Mouse (Mus musculus) mouse trophoblast stem cell (cell line): ENCODE measurements around the gene Mllt3.

Source experiments
- in situ Hi-C, 2 experiments: fragments of 300-500 bp; cut with MseI, MboI; formaldehyde crosslinking; loops; 2 replicates in 1 of 2; 3 replicates in 1 of 2; pipeline ENCODE4 v1.15.1; 2025

The Mllt3 gene

DNA sequence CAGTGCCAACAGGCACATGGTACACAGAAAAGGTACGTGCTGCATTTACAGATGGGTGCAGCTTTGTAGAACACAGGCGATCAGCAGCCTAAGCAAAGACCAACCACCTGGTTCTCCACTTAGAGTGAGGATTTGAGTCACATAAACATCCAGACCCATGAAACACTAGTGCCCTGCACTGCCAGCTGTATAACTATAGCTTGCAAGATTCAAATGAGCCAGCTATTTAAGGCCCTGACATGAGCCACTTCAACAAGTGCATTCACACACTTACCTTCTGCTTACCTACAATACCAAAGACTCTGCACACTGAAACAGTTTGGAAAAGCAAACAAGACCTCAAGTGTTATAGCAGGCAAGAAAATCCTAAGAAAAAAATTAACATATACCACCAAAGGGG lies 78.0 kb downstream of the Mllt3 start:
- in situ Hi-C loops: no loop called here

- in situ Hi-C loops: no loop called here
Observed at GRCm38 (mm10) chr4:87954421-87955083, 78.6 kb downstream of the Mllt3 start.

DNA sequence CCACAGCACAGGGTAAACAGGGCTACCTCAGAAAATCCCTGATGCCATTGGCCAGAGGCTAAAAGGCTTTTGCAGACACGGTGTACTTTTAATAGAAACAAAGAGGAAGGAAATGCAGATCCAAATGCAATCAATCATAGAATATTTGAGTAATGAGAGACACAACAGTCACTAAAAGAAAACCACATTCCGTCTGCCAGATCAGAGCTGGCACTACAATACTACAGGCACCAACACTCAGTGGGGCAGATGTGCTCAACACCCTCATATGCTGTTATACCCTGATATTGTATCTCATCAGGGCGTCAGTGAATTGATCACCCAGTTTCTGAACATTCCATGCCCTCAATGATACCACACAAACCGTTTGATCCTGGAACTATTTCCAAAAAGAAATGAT lies 79.4 kb downstream of the Mllt3 start:
- in situ Hi-C loops: no loop called here

DNA sequence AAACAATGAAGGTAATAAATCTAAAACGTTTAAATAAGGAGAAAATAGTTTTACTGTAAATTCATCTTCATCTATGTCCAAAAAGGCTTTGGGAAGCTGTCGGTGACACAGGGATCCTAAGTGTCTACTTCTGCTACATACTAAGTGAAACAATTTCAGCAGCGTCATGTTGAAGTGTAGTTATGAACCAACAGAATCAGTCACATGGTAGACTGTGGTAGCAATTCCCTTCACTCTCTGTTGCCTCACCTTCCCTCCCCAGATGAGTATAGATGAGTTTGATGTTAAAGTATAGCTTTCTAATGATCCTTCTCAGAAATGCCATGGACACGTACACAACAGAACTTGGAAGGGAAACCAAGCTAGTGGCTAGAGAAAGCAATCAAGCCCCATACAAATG lies 79.9 kb downstream of the Mllt3 start:
- in situ Hi-C loops: no loop called here

DNA sequence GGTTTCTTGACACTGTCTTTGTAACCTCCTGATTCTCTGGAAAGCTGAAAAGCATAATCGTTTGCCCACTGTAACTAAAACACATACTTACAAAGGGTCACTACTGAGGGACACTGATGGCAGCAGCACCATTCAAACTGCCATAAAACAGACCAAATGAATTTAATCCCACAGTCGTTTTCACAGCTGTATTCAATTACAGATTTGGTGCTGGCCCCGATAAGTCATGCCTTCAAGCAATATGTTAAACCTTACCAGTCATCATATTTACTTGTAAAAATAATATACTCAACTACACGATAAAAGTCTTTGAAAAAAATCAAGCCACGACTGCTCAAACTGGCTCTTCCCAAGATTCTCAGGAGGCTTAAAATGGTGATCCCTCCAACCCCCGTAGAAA lies 83.7 kb downstream of the Mllt3 start:
- in situ Hi-C loops: no loop called here

DNA sequence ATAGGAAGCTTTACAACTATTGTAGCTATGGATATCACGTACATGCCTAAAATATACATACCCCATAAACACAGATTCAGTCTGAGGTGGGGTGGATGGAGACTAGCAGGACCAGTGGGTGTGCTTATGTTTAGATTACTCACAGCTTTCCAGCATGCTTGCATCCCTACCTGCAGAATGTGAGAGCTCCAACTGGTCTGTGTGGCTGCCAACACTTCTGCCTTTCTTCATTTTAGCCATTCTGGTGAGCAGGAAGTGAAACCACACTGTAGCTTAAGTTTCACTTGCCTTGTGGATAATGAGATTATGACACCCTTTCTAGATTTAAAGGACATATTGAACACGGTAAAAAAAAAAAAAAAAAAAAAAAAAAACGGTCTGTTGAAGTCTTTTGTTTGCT lies 88.8 kb downstream of the Mllt3 start:
- in situ Hi-C loops: no loop called here

DNA sequence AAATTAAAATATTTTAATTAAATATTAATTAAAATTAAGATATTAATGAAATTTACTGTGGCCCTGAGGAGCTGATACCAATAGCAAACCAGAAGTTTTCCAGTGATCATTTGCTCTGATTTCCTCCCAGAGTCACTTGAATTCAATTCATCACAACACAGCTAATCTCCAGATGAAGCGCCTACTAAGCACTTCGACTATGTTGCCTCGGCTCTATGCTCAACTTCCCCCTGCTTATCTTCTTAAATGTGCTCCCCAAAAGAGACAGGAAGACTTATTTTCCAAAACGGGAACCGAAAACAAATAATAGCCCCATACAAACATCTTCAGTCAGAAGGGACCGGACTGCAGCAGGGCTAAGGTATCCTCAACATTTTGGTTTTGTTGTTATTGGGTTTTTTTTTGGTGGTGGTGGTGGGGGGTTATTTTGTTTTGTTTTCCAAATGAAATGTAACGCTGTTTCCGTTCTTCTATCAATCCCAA lies 90.2 kb downstream of the Mllt3 start:
- in situ Hi-C loops: no loop called here

GRCm38 (mm10) chr4:87939474-87940154 lies 93.5 kb downstream of the Mllt3 start:
- in situ Hi-C loops: no loop called here

DNA sequence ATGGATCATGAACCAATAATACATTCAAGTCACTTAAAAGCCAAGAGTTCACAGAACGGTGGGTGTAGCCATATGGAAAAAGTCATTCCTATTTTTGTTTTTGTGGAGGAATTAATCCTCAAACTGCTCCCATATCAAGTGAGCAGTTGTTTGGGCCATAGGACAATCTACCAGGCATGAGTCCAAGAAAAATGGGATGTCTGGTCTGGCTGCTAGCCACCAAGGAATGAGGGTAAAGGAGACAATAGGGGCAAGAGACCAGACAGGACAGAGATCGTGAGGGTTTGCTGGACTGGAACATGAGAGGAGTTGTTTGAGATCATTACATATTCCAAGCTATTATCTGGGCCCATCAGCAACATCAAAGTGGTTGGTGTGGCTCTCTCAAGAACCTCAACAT lies 96.8 kb downstream of the Mllt3 start:
- in situ Hi-C loops: no loop called here

DNA sequence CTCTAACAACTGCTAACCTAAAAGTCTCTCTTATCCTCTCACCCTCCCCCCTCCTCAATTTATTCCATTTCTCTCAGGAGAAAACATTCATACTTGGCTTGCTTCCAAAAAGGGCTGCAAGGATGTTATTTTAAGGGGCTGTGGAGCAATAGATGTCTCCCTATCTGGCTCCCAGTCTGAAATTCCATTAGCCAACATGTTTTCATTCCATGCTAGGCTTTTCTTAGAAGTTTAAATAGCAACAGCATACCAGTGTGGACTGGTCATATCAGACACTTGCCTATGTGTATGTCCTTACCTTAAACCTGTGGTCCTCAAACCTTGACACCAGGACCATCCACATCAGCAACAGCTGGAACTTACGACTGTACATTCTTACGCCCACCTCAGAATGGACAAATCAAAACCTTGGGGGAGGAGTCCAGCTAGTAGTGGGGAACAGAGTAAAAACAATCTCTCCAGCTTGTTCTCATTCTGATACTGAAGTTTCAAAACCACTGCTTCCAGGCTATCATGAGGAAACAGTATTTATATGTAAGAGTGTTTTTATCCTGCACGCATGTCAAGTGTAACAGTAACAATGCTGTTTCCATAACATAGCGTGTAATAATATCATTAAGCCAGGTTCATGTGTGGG lies 99.3 kb downstream of the Mllt3 start:
- in situ Hi-C loops: no loop called here

DNA sequence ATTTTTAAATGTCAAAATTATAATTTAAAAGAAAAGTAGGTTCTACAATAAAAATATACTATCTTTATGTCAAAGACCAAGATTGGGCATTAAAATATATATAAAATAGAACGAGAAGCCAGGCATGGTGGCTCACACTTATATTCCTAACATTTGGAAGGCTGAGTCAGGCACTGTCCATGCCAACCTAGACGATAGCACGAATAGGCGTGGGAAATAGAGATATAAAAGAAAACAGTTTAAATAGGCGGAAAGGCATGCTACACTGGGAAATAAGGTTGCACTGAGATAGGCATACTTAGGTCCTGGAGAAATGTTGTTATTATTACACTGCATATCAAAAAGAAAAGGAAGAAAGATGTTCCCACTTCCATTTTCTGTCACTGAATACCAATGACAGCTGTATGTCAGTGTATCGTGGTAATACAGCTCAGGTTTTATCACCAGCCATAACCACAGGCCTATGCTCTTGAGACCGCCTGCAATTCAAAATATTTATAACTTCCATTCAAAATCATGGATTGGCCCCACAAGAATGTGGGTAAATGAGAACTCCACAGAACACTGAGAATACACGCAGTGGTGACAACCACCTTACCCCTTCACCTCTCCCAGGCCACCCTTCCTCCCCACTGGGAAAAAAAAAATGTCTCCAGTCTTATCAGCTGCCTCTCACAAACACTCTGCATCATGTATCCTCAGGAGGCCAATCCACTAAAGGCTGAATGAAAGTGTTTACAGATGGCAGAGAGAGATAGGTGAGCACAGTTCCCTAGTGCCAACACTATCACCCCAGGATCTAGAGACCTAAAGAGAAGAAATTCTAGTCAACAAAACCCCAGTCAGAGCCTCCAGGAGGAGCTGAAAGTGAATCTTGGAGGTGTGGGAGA lies 102.6 kb downstream of the Mllt3 start:
- in situ Hi-C loops: no loop called here

DNA sequence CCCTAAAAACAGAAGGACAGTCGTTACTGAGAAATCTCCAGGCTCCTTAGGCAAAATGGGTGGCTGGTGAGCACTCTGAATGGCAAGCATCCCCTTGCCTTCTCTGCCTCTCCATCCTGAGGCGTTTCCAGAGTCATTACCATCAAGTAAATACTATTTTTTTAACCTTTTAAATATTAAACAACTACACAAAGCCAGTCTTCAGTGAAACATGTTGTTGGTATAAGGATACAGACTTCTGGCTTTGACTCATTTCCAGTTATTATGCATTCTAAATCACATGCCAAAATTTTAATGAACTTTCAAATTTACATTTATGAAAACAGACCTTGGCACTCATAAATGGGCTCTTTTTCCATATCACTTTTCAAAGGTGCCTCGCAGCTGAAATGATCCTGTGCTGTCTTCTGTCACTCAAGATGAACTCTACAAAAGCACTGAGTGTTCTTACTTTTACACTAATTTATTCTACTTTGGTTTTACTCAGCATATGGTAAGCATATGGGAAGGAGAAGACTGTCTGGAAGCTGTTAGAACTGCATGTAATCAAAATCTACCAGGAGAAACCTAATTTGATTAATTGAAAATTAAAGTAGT lies 104.5 kb downstream of the Mllt3 start:
- in situ Hi-C loops: no loop called here

DNA sequence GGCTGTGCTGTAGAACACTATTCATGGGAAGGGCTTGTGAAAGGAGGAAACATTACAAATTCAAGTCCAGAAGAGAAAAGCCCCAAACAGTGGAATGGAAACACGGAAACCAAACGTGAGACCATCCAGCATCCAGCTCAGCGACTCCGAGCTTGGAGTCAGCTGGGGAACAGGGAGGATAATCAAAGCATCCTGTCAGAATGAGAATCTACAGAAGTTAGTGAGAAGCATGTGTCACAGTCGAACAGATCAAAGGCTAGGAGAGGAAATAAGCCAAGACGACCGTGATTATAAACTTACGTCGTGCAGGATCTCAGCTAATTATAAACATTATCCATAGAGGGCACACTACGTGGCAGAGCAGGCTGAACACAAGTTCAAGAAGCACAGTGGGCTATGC lies 105.8 kb downstream of the Mllt3 start:
- in situ Hi-C loops: no loop called here

GRCm38 (mm10) chr4:87920664-87921063 lies 112.5 kb downstream of the Mllt3 start:
- in situ Hi-C loops: no loop called here

- in situ Hi-C loops: no loop called here
Observed at GRCm38 (mm10) chr4:87911172-87911994, 121.8 kb downstream of the Mllt3 start.

GRCm38 (mm10) chr4:87905149-87905771 lies 127.9 kb downstream of the Mllt3 start:
- in situ Hi-C loops: no loop called here

DNA sequence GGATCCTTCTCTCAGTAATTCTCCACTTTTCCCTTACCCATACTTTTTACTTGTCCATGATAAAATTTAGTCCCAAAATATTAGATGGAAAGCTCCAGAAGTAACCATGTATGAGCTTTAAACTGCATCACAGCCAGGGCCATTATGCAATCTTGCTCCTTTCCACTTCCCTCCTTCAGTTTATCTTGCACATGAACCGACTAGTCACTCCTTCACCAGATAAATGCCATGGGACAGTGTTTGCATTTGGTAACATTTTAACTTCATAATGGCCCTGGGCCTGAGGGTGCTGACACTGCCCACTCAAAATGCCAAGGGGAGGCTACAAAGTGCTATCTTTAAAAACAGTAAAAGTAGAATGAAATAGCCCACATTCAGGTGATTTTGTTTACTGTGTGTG lies 128.4 kb downstream of the Mllt3 start:
- in situ Hi-C loops: no loop called here

DNA sequence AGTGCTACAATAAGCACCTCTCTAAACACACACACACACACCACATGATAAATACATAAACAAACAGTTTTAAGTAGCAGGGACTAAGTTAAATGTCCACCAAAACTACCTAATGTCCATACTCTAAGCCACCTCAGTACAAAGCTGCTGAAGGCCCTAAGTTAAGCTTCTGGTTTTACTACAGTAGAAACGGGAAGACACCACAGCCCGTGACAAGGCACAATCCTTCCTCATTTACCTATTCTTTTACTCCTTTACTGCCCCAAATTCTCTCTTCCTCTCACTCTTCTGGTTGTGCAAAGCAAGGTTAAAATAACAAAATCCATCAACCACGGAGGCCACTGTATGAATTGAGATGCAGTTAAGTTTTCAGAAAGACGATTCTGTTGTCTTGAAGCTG lies 130.6 kb downstream of the Mllt3 start:
- in situ Hi-C loops: no loop called here

- in situ Hi-C loops: no loop called here
Observed at GRCm38 (mm10) chr4:87901166-87901565, 132.0 kb downstream of the Mllt3 start.

GRCm38 (mm10) chr4:87893498-87893897 lies 139.7 kb downstream of the Mllt3 start:
- in situ Hi-C loops: no loop called here
